Mouse (Mus musculus): ENCODE results near the gene Erp29.

Gene Erp29

DNA sequence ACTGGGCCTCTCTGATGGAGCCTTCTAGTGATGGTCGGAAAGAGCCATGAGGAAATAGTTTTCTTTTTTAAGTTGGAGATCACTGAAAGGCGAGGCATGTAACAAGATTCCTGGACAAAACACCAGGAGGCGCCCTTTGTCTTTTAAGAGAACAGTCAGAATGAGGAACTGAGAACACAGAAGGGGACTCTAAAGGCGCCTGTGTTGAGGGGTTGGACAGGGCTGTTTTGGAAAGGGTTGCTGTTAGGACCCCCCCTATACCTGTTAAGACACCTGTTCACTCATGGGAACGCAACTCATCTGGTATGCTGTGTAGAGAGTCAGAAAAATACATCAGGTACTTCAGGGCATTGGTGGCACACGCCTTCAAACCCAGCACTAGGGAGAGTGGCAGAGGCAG, 2.3 kb downstream of the Erp29 start:
- peak; percentile 80 for DNase-seq (ENCODE audit: low read depth)

DNA sequence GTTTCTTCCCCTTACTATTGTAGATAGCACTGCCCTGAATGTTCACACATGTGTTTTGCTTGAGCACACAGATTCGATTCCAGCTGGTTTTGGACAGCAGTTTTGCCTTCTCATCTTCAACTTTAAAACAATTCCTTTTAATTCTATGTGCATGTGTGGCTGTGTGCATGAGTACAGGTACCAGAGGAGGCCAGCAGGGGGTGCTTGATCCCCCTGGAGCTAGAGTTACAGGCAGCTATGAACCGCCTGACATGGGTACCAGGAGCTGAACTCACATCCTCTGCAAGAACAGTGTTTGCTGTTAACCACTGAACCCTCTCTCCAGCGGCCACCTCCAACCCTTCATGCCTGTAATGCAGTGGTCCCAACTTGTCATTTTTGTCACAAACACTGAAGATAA, 3.9 kb downstream of the Erp29 start:
- no peak for DNase-seq (ENCODE audit: low read depth)

- DNase-seq (ENCODE audit: low read depth) = no peak
These were observed 7.4 kb downstream of the Erp29 start for GRCm38 (mm10) chr5:121444870-121445269.

- peak; percentile 64 for DNase-seq (ENCODE audit: low read depth)
These were observed 8.8 kb downstream of the Erp29 start for GRCm38 (mm10) chr5:121443548-121443947.

DNA sequence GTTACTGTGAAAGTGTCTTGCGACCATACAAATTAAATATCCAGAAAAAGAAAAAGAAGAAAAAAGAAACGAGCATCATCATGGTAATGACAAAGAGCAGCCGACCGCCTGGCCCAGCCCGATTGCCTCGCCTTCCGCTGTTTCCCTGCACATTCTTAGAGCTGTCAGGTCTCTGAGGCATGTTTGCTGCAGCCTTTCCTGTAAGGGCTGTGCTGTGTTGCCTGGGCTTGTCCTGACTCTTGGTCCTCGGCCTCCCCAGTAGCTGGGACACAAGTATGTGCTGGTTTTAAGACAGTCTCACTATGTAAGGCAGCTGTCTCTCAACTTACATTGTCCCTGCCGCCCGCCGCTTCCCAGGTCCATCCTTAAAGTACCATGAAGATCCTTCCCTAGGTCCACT, 13.6 kb downstream of the Erp29 start:
- no peak for DNase-seq (ENCODE audit: low read depth)

DNA sequence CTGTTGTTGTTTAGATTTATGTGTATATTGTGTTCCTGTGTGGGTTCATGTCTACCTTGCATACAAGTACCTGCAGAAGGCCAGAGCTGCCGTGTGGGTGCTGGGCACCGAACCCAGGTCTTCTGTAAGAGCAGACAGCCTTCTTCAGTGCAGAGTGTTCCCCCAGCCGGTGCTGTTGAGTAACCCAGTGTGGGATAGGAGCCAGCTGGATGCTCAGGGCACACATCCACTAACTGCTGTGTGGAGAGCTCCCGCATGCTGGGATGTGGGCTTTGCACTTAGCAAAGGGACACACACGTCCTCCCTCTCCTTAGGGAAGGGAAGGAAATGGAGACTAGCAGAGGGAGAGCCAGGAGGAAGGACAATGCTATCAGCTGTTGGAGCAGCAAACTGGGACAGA, 14.2 kb downstream of the Erp29 start:
- DNase-seq (ENCODE audit: low read depth) = no peak

DNA sequence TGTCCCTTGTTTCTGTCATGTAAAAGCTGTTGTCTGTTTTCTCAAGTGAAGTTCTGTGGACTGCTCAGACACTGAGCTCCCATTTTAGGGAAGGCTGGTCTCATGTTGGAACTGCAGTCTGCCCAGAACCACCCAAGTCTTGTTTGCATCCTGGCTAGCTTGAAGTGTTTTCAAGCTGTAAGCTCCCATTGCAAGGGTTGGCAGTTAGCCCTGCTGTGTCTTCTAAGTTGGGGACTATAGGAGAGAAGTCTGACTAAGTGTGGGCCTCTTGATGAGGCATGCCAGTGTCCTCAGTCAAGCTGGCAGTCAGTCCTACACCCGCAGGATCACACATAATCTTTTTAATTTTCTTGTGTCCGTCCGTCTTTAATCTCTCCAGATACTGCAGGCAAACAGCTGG, 23.4 kb downstream of the Erp29 start:
- no peak for DNase-seq (ENCODE audit: low read depth)

GRCm38 (mm10) chr5:121423297-121423696, 29.0 kb downstream of the Erp29 start:
- no peak for DNase-seq (ENCODE audit: low read depth)

DNA sequence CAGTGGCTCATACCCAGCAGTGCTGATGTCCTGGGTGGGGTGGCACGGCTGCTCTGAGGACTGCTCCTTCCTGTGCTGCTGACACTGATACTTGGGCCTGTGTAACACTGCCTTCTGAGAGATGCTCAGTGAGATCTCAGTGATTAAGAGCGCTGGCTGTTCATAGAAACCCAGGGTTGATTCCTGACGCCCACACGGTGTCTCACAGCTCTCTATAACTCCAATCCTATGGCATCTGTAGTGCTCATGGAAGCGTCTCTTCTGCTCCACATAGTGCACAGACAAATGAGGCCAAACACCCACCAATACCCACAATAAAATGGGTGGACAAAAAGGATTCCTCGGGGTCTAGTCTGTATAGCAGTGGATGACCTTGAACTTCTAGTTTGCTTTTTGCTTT, 29.5 kb downstream of the Erp29 start:
- DNase-seq (ENCODE audit: low read depth) = no peak

GRCm38 (mm10) chr5:121420721-121421120, 31.6 kb downstream of the Erp29 start:
- no peak for DNase-seq (ENCODE audit: low read depth)

DNA sequence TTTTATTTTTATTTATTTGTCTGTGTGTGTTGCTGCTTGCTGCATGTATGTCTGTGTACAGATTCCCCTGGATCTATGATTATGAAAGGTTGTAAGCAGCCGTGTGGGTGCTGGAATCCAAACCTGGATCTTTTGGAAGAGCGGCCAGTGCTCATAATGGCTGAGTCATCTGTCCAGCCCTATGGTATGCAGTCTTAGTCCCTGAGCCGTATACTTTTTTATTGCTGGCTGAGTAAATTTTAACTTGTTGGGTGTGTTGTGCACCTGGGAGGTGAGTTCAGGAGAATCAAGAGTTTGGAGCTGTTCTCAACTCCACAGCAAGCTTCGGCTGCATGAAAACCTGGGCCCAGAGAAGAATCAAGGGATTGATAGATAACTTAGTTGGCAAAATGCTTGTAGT, 41.3 kb downstream of the Erp29 start:
- DNase-seq (ENCODE audit: low read depth) = no peak

DNA sequence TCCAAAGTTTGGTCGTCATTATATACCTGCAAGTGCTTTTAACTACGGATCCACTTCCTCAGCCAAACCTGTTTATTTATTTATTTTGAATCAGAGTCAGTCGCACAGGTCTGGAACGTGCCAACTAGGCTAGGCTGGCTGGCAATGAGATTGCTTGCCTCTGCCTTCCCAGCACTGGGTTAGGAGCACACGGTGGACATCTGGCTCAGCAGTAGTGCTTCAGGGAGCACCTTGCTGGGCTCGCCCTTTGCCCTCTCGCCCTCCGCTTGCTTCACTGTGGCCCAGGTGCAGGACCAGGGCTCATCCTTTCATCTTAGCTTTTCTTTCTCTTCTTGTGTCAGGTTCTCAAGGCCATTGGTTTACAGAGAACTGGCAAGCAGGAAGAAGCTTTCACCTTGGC, 44.5 kb downstream of the Erp29 start:
- no peak for DNase-seq (ENCODE audit: low read depth)

GRCm38 (mm10) chr5:121400849-121401248, 51.5 kb downstream of the Erp29 start:
- no peak for DNase-seq (ENCODE audit: low read depth)

GRCm38 (mm10) chr5:121400064-121400463, 52.2 kb downstream of the Erp29 start:
- DNase-seq (ENCODE audit: low read depth) = no peak

GRCm38 (mm10) chr5:121399540-121399939, 52.8 kb downstream of the Erp29 start:
- no peak for DNase-seq (ENCODE audit: low read depth)

- no peak for DNase-seq (ENCODE audit: low read depth)
These were observed 53.3 kb downstream of the Erp29 start for GRCm38 (mm10) chr5:121398965-121399462.

DNA sequence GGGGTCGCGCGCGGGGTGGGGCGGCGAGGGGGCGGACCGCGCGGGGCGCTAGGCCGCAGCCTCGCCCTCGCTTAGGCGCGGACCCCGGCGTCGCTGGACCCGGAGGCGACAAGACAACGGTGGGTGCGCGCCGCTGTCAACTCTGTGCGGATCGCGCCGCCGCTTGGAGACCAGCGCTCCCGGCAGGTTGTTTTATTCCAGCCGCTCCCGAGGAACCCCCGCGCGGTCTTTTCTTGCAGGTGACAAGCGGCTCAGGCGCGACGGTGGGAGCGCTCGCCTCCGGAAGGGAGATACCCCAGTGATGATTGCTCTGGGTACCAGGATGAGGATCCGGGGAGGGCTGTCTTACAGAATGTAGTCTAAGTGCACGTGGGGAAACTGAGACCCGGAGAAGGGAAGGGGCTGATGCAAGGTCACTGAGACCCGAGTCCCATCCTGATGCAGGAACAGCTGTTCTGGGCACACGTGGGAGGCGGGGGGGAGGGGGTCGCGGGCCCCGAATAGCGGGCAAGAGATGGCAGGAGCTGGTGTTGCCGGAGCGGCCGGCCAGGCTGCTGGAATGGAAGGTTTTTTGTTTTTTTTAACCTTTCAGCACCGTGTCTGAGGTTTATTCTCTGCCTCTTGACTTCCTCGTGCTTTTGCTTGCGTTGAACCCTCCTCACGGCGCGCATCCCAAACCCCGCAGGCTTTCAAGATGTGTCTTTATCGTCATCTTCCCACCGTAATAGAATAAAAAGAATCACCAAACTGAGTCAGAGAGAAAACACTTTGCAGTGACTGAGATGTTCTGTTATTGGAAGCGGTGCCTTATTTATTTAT, 54.0 kb downstream of the Erp29 start:
- no peak for DNase-seq (ENCODE audit: low read depth)

DNA sequence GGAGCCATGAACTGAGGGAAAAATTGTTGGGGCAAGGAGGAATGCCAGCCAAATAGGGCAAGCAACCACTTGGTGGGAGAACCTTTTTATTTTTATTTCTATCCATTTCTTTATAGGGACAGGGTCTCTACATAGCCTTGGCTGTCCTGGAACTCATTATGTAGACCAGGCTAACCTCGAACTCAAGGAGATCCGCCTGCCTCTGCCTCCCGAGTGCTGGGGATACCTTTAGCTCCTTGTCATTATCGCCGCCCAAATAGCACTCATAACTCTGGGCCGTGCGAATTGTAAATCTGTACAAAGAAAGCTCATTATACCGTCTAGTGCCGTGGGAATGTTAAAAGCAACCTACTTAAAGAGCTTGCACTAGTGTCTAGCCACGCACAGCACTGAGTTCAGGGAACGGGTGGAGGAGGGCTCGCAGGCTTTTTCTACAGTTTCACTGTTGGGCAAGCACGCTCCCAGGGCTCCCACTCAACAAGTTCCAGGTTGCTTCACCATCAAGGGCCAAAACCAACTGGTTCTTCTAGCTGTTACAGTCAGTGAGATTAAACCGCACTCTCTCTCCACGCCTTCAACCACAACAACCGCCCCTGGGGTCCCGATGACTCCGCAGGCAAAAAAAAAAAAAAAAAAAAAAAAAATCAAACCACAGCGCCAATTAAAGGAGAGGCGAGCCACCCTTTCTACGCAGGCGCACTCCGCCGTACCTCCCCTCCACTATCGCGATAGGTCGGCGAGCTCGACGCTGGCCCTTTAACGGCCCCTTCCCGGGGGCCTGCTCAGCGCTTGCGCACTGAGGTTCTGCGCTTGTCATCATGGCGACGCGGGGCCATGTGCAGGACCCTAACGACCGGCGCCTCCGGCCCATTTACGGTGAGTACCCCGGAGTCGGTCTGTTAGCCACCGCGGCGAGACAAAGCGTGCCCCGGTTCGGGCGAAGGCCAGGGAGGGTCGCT, 54.8 kb downstream of the Erp29 start, which contains the start of gene Naa25:
Gene Naa25, plus strand, starts transcription at position 750 of the 959 bp plus-strand sequence.
- DNase-seq (ENCODE audit: low read depth) = peak; percentile 96

- DNase-seq (ENCODE audit: low read depth) = no peak
These were observed 56.7 kb downstream of the Erp29 start for GRCm38 (mm10) chr5:121395621-121396020.

DNA sequence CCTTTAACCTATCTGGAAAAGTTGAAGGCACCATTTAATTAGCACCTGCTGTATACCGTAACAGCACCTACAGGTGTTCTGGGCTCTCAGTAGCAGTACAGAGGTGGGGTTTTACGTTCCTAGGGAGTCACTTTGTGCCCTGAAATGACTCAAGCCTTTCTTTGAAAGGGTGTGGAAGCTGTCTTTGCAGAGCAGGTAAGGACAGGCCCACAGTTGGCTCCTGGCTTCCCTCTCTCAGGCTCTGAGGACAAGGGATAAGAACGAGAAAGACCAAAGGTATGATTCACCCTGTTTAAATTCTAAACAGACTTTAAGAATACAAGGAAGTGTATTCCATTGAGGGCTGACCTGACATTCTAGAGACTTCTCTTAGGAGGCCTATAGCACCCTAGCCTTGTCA, 58.9 kb downstream of the Erp29 start:
- no peak for DNase-seq (ENCODE audit: low read depth)

DNA sequence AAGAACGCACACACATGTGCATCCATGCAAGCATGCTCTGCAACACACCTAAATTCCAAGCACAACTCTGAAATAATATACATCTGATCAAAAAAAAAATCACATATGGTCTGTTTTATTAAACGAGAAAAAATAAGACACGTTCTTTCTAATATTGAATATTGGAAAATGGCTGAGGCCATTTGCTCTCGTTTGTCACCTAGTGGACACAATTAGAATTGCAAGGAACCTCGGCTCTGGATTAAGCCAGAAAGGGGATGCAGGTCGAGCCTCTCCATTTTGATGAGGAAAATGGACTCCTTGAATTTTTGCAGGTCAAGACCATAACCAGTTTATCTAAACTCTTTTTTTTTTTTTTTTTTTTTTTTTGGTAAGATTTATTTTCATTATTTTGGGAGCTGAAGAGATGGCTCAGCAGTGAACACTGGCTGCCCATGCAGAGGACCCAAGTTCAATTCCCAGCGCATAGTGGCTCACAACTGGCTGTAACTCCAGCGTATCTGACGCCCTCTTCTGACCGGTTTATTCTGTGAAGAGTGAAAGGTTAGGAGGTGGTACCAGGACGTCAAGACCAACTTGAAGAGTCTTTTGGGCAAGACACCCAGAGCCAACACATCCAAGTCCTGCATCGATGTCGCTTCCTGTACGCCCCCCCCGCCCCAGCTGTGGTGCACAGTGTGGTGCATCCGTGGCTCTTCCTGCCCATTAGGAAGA, 59.5 kb downstream of the Erp29 start:
- peak; percentile 54 for DNase-seq (ENCODE audit: low read depth)

DNA sequence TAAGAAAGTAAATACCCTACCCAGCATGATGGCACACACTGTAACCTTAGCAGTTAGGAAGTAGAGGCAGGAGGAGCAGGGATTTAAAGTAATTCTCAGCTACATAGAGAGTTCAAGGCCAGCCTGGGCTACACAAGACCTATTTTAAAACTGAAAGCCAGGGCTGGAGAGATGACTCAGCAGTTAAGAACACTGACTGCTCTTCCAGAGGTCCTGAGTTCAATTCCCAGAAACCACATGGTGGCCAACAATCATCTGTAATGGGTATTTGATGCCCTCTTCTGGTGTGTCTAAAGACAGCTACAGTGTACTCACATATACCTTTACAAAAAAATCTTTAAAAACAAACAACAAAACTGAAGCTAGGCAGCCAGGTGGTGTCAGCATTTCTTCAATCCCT, 62.6 kb downstream of the Erp29 start:
- DNase-seq (ENCODE audit: low read depth) = no peak

All from c-Kit-positive CD71-positive TER-119-negative erythroid progenitor cells, embryonic 14.5 days (primary cell).